Mouse (Mus musculus) E14TG2a.4 (cell line): ENCODE results near the gene Itga9.

Experiments
- H3K27me3 ChIP-seq: 2 replicates; pipeline ENCODE4 v1.6.1; 2014; ENCODE audit warnings: low read length, control low read depth; ENCODE audit not compliant: insufficient read depth
- H3K36me3 ChIP-seq: 2 replicates; pipeline ENCODE4 v1.6.1; 2014; ENCODE audit warnings: low read length, control low read depth; ENCODE audit not compliant: insufficient read depth
- H3K4me1 ChIP-seq: replicated peaks from 2 replicates; pipeline ENCODE4 v1.6.1; 2014; ENCODE audit warnings: low read depth, low read length, control low read depth
- H3K4me3 ChIP-seq: replicated peaks from 2 replicates; pipeline ENCODE4 v1.5.1; 2014; ENCODE audit warnings: mild to moderate bottlenecking, low read length
- H3K9me3 ChIP-seq: 2 replicates; pipeline ENCODE4 v1.6.1; 2014; ENCODE audit warnings: low read length, control low read depth
- CTCF ChIP-seq: conservative IDR thresholded peaks from 2 replicates; pipeline ENCODE4 v1.5.1; 2014; ENCODE audit warnings: low read length
- NANOG ChIP-seq: IDR thresholded peaks from 2 replicates; pipeline ENCODE4 v1.6.1; 2014; ENCODE audit warnings: borderline replicate concordance, low read length, mixed read lengths
- POU5F1 ChIP-seq: IDR thresholded peaks from 2 replicates; pipeline ENCODE4 v1.6.1; 2014; ENCODE audit warnings: low read length, borderline replicate concordance

The Itga9 gene

DNA sequence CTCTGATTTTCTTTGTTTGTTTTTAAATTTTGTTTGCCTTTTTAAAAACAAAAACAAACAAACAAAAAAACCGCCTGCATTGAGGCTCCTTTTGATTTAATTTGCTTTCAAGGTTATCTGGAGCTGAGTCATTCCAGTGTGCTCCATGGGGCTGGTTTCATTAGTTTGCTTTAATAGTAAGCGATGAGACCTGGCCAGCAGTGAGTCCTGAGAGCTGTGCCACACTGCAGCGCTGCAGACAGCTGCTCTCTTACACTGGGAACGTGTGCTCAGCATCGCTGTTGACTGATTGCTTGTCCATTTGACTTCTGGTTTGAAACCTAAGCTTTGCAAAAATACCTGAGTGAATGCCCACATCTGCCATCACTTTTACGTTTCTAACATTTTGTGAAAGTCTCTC is 26.1 kb upstream of the Itga9 start:
- Histone ChIP-seq H3K4me1 (peaks cover 28% of the 10 kb centered on the region), H3K36me3 (peaks cover 79% of the 10 kb centered on the region), H3K9me3 (no peaks in the 10 kb centered on the region), H3K4me3 (no peak overlapping the region), H3K27me3 (no peaks in the 10 kb centered on the region)
- TF ChIP-seq CTCF (no peak), POU5F1 (no peak), NANOG (no peak)

DNA sequence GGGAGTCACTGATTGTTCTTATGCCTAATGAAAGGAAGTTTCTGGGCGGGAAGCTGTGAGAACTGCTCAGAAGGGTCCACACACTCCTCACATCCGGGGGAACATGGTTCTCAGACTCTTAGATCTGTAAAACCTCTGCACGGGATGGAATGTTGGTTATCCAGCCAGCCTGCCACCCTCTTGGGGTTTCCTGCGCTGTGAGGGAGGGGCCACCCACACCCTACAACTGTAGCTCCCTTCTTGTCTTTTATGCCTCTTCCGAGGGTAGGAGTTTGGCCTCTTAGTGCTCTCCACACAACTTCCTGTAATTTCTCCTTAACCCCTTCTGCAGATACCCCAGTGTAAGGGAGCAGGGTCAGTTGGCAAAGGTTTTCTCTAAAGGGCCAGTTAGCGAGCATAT is 23.7 kb upstream of the Itga9 start:
- TF ChIP-seq POU5F1, result no peak
- TF ChIP-seq NANOG, result no peak
- no peak for TF ChIP-seq CTCF
- H3K4me3 ChIP-seq, result no peak overlapping the region
- H3K27me3 ChIP-seq, result no peaks in the 10 kb centered on the region
- H3K36me3 ChIP-seq, result peaks cover 61% of the 10 kb centered on the region
- no peaks in the 10 kb centered on the region for H3K9me3 ChIP-seq
- peaks cover 37% of the 10 kb centered on the region for H3K4me1 ChIP-seq

DNA sequence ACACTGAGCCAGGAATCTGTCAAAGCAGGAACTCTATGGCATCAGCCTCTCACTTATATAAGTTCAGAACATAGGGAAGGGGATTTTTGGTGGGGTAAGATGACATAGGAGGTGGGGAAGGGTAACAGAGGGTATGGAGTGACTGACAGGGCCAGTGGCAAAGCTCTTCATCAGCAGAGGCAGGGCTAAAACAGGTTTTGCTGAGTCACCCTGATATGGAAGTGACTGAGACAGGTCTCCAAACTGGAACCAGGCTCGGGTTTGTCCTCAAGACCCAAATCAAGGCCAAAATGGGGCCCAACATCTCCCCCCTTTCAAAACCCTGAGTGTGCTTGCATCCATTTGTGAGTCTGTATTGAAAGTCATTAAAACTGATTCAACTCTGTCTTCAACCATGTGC is 21.7 kb upstream of the Itga9 start:
- TF ChIP-seq CTCF, result no peak
- Histone ChIP-seq H3K9me3 (no peaks in the 10 kb centered on the region), H3K27me3 (no peaks in the 10 kb centered on the region), H3K36me3 (peaks cover 42% of the 10 kb centered on the region), H3K4me1 (peaks cover 46% of the 10 kb centered on the region), H3K4me3 (no peak overlapping the region)

DNA sequence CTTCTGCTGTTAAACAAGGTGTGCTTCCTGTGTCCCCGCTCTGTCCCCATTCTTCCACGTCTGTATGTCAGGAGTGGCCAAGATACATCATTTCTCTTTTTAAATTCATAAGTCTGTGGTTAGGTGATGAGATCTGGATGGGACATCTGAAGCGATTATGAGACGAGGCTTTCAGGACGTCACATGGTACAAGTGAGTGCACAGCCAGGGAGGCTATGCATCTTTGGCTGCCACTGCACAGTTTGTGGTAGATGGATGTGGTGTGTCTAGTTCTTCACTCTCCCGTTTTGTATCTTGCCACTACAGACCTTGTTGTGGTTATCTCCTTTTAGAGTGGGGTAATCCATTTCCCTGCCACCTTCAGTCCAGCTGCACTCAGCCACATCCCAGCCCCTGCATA is 20.5 kb upstream of the Itga9 start:
- TF ChIP-seq CTCF (no peak), POU5F1 (no peak), NANOG (no peak)
- no peak overlapping the region for H3K4me3 ChIP-seq
- peaks cover 31% of the 10 kb centered on the region for H3K36me3 ChIP-seq
- H3K9me3 ChIP-seq, result no peaks in the 10 kb centered on the region
- H3K4me1 ChIP-seq, result peaks cover 39% of the 10 kb centered on the region
- H3K27me3 ChIP-seq, result no peaks in the 10 kb centered on the region

DNA sequence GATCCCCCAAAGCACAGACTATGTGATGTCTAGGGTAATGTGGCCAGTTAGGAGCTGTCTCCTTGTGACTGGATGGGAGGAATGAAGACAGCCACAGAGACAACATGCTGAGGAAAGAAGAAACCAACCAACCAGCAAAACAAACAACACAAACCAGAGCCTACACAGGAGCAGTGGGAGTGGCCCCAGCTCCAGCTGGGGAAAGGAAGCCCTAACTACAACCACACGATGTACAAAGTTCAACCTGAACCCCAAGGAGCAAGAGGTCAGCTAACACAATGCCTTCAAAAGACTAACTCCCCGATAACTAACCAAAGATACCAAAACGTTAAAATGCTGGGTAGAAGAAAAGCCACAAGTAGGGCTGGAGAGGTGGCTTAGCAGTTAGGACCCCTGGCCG is 19.4 kb upstream of the Itga9 start:
- no peaks in the 10 kb centered on the region for H3K9me3 ChIP-seq
- H3K27me3 ChIP-seq, result no peaks in the 10 kb centered on the region
- no peak overlapping the region for H3K4me3 ChIP-seq
- H3K4me1 ChIP-seq, result peaks cover 39% of the 10 kb centered on the region
- TF ChIP-seq POU5F1 (no peak), CTCF (no peak), NANOG (no peak)
- H3K36me3 ChIP-seq, result peaks cover 20% of the 10 kb centered on the region

DNA sequence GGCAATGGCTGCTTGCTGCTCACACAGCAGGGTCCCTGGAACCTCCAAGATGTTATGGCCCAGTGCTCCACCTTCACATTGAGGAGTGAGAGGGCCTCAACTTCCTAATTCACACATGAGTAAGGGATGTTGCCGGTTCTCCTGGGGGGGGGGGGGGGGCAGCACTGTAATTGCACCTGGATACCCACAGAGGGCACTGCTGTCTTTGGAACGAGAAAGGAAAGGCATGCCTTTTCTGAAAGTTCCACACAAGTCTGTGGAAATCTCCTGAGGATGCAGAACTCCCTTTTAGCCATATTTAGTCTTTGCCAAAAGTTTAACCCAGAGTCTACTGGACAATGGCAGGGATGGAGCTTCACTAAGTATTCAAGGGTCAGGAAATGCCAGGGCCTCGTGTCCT is 17.2 kb upstream of the Itga9 start:
- Histone ChIP-seq H3K4me3 (no peak overlapping the region), H3K4me1 (peaks cover 51% of the 10 kb centered on the region), H3K9me3 (no peaks in the 10 kb centered on the region), H3K27me3 (no peaks in the 10 kb centered on the region), H3K36me3 (peaks cover 6% of the 10 kb centered on the region; the same call in 1 of the 2 replicates)
- TF ChIP-seq CTCF (peak; percentile 40), NANOG (no peak)

DNA sequence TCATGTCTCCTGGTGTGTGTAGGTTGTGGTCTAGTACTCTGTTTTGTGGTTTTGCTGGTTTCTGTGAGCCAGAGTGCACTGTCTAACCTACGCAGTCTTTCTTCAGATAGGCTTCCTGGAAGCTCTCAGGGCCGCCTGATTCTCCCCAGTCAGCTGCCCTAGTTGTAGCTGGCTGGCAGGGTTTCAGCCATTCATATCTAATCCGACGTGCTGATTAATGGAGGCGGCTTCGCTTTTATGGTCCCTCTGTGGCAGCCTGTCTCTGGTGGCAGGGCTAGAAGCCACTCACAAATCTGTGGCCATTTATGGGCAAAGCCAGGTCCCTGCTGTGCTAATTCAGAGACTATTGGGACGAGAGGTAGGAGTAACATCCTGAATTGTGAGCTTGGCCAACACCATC is 16.3 kb upstream of the Itga9 start:
- Histone ChIP-seq H3K4me3 (no peak overlapping the region), H3K4me1 (peaks cover 41% of the 10 kb centered on the region), H3K36me3 (peaks cover 6% of the 10 kb centered on the region; the same call in 1 of the 2 replicates), H3K9me3 (no peaks in the 10 kb centered on the region), H3K27me3 (peaks cover 3% of the 10 kb centered on the region; the same call in 1 of the 2 replicates)
- no peak for TF ChIP-seq NANOG

DNA sequence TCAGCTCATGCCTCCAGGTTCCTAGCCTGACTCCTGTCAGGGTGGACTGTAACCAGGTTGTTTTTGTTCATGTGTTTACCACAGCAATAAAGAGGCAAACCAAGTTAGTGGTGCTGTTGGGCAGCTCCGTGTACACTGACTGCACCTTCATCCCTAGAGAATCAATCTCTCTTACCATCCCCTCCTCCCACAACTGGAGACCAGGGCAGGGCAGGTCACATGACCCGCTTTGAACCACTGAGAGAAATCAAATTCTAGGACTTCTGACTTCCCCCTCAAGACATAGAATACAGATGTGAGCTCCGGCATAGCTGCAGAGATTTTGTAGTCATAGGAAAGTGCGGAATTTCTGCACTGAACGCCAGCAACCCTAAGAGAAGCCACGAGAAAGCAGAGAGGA is 14.9 kb upstream of the Itga9 start:
- H3K4me3 ChIP-seq, result no peak overlapping the region
- 0 out of 2 replicates have a peak, but pooled peaks cover 3% of the 10 kb centered on the region for H3K36me3 ChIP-seq
- peaks cover 34% of the 10 kb centered on the region for H3K4me1 ChIP-seq
- H3K27me3 ChIP-seq, result peaks cover 3% of the 10 kb centered on the region; the same call in 1 of the 2 replicates
- TF ChIP-seq CTCF, result no peak
- TF ChIP-seq POU5F1, result no peak
- TF ChIP-seq NANOG, result no peak
- no peaks in the 10 kb centered on the region for H3K9me3 ChIP-seq

DNA sequence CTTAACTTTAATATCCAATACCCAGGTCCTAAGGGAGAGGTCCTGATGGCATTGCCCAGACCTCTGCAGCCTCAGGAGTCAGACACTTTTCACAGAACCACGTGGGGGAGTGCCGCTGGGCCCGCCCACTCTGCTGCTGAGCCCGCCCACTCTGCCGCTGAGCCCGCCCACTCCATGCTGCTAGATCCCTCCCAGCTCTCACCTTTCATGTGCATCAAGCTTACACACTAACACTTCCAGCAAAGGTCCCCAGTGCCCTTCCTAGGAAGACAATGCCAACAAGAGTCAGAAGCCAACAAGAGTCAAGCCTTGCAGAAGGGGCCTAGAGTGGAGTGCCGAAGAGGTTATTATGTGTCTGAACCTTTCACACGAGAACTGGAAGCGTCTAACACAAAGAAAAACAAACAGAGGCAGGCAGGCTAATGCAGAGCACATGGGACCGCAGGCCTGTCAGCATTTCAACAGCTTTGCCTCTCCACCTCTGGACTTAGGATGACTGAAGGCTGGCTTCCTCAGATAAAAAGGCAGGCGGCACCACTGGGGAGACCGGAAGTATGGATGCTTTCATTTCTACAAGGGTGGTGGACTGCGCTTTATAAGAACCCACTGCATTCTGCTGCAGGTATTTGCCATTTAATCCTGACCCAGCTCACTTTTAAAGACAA is 13.8 kb upstream of the Itga9 start:
- TF ChIP-seq NANOG (no peak), POU5F1 (no peak), CTCF (no peak)
- Histone ChIP-seq H3K36me3 (no peaks in the 10 kb centered on the region), H3K4me1 (peaks cover 30% of the 10 kb centered on the region), H3K9me3 (no peaks in the 10 kb centered on the region), H3K27me3 (peaks cover 8% of the 10 kb centered on the region; the same call in 1 of the 2 replicates), H3K4me3 (peak overlapping the region; percentile 32)
